ENCODE assay signal across 9 mouse cellular contexts in the genomic region with DNA sequence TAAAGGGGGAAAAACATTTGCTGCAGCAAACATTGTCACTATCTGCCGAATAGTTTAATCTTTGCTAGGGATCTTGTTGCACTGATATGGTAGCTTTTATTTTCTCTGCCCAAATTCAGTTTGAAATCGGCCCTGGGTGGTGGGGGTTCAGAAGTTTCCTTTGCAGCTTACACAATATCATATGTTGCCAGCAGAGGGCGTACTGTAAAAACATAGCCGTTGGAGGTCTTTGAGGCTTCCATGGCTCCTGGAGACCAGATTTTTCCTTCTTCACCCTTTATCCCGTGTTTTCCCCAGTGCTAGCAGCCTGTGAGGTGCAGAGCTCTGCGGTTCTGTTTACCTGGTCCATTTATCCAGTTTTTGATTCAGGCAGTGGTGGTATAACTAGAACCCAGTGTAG. TPM values are rescaled to one million over a fixed set of nuclear protein-coding genes. Genes with fewer than 3 reads are reported as not detected.
DNase-seq lines count a peak whose midpoint lies in the region; ATAC-seq and TF ChIP-seq lines count a peak whose summit lies in the region.
"Had no signal": no experiment of that assay in that cellular context is flagged by ENCODE, and none has a peak within 500 bp of the region (broad histone marks: within the 10 kb centered on the region; RNA-seq: fewer than 3 reads in every experiment).

No protein-coding gene starts in this region.

- no peak overlapping the region for H3K4me3 ChIP-seq in left cerebral cortex, adult 2 months
- H3K4me3 ChIP-seq in ES-E14 (ENCODE audit: insufficient read depth in 1 of 2, low read depth in 1 of 2, low read length in 2 of 2, poor library complexity in 1 of 2, severe bottlenecking in 1 of 2): no peak overlapping the region
- no peak overlapping the region for H3K4me3 ChIP-seq in hindbrain, embryonic 12.5 days
- no peak overlapping the region for H3K4me3 ChIP-seq in limb, embryonic 14.5 days (replicated peaks; ENCODE audit: low read length)
- H3K4me3 ChIP-seq: embryonic facial prominence, embryonic 15.5 days had no signal

- no peaks in the 10 kb centered on the region for H3K4me1 ChIP-seq in ES-E14 (ENCODE audit: control insufficient read depth in 2 of 2, insufficient read depth in 2 of 2, low read length in 2 of 2, poor library complexity in 1 of 2)
- H3K4me1 ChIP-seq in hindbrain, embryonic 12.5 days: no peaks in the 10 kb centered on the region
- H3K4me1 ChIP-seq in limb, embryonic 14.5 days (ENCODE audit: control insufficient read depth, insufficient read depth, low read length): no peaks in the 10 kb centered on the region
- H3K4me1 ChIP-seq: embryonic facial prominence, embryonic 15.5 days had no signal

- WGBS in hindbrain, embryonic 12.5 days: 19% methylated on average over 6 of the region's 6 CpGs
- WGBS in limb, embryonic 14.5 days: 18% methylated on average over 6 of the region's 6 CpGs

- no peak for TF ChIP-seq POLR2A in limb, embryonic 14.5 days (IDR thresholded peaks at IDR 0.05; ENCODE audit: borderline replicate concordance, extremely low read depth, insufficient read depth, insufficient read length)

- TF ChIP-seq CTCF in left cerebral cortex, adult 2 months (IDR thresholded peaks at IDR 0.05): peak; percentile 70

- ATAC-seq in hindbrain, embryonic 12.5 days (ENCODE audit: low FRiP score): 0 out of 2 replicates have a peak, but pooled peaks have one; percentile 29
- no peak for ATAC-seq in limb, embryonic 14.5 days (ENCODE audit: low FRiP score, low read depth)

- no peak overlapping the region for H3K4me2 ChIP-seq in hindbrain, embryonic 12.5 days (replicated peaks)
- H3K4me2 ChIP-seq in limb, embryonic 14.5 days (replicated peaks; ENCODE audit: low read depth, low read length, severe bottlenecking): no peak overlapping the region
- H3K4me2 ChIP-seq: embryonic facial prominence, embryonic 15.5 days had no signal

- no peak overlapping the region for H3K27ac ChIP-seq in left cerebral cortex, adult 2 months
- H3K27ac ChIP-seq in ES-E14 (ENCODE audit: insufficient read depth, low read depth, low read length, poor library complexity, severe bottlenecking): no peak overlapping the region
- no peak overlapping the region for H3K27ac ChIP-seq in hindbrain, embryonic 12.5 days
- no peak overlapping the region for H3K27ac ChIP-seq in limb, embryonic 14.5 days (replicated peaks; ENCODE audit: low read depth, low read length)
- H3K27ac ChIP-seq: embryonic facial prominence, embryonic 15.5 days had no signal

- no peaks in the 10 kb centered on the region for H3K36me3 ChIP-seq in ES-E14 (ENCODE audit: control insufficient read depth, insufficient read depth, low read length, poor library complexity, severe bottlenecking)
- no peaks in the 10 kb centered on the region for H3K36me3 ChIP-seq in hindbrain, embryonic 12.5 days
- no peaks in the 10 kb centered on the region for H3K36me3 ChIP-seq in limb, embryonic 14.5 days (ENCODE audit: control insufficient read depth, insufficient read depth, low read length)
- H3K36me3 ChIP-seq: embryonic facial prominence, embryonic 15.5 days had no signal

- DNase-seq in left cerebral cortex, adult 2 months (ENCODE audit: extremely low spot score in 1 of 2, low spot score in 2 of 2): peak; percentile 22 to 50
- no peak for DNase-seq in left cerebral cortex, adult 8-10 months (ENCODE audit: low spot score in 2 of 2)
- DNase-seq in ES-E14 (ENCODE audit: low read depth, low spot score): peak; percentile 42
- DNase-seq in cerebellum, postnatal 14 days: peak; percentile 73 to 81
- DNase-seq in limb, embryonic 14.5 days (ENCODE audit: low spot score): peak; percentile 71
- peak; percentile 16 for DNase-seq in retina, adult 2 months (ENCODE audit: low read depth, low spot score)
- no peak for DNase-seq in urinary bladder, adult 18-20 months (ENCODE audit: low spot score in 2 of 2)

- no peak overlapping the region for H3K9ac ChIP-seq in ES-E14 (ENCODE audit: insufficient read depth, low read depth, low read length, poor library complexity, severe bottlenecking)
- H3K9ac ChIP-seq in hindbrain, embryonic 12.5 days: no peak overlapping the region
- no peak overlapping the region for H3K9ac ChIP-seq in limb, embryonic 14.5 days (ENCODE audit: low read depth, low read length, severe bottlenecking)
- H3K9ac ChIP-seq: embryonic facial prominence, embryonic 15.5 days had no signal

- intact Hi-C loops in left cerebral cortex, adult 2 months (cut with DNase I): loop anchor here (1.0 to 10.0 kb wide), 2 partner anchors 51 to 303 kb away; partner anchors contain the start of gene Cxcl2

- no peaks in the 10 kb centered on the region for H3K9me3 ChIP-seq in ES-E14 (ENCODE audit: control insufficient read depth, insufficient read depth, low read depth, low read length)
- no peaks in the 10 kb centered on the region for H3K9me3 ChIP-seq in hindbrain, embryonic 12.5 days (replicated peaks)
- H3K9me3 ChIP-seq in limb, embryonic 14.5 days (ENCODE audit: control insufficient read depth, low read length): no peaks in the 10 kb centered on the region
- H3K9me3 ChIP-seq: embryonic facial prominence, embryonic 15.5 days had no signal

- H3K27me3 ChIP-seq in hindbrain, embryonic 12.5 days: no peaks in the 10 kb centered on the region
- H3K27me3 ChIP-seq in limb, embryonic 14.5 days (ENCODE audit: control insufficient read depth, insufficient read depth, low read length): no peaks in the 10 kb centered on the region; the same call in 1 of the 2 replicates
- H3K27me3 ChIP-seq: embryonic facial prominence, embryonic 15.5 days had no signal

- in situ Hi-C loops in ES-E14 (cut with MboI; ENCODE audit: low sequenced_read_pairs in 2 of 2, unreplicated experiment in 2 of 2): no loop called here

TF ChIP-seq in ES-E14, 5 proteins besides CTCF, POLR2A, EP300 and RAD21:
- no peak for TF ChIP-seq CHD2 (IDR thresholded peaks at IDR 0.05; ENCODE audit: low read depth, low read length)

RNA-seq across cellular contexts. Expression of gene Rassf6, which starts 39.0 kb away (rescaled TPM):
- total RNA-seq in left cerebral cortex, adult 2 months (2021): 1 to 10 TPM; 1.6 to 2.3 TPM
- total RNA-seq in left cerebral cortex, adult 8-10 months (2022): 1 to 10 TPM in 3 of 4 experiments, under 1 TPM in 1; 0.93 to 3.0 (median 1.7) TPM
- total RNA-seq in ES-E14 (2012; rRNA removed): 1.3 and 1.7 TPM in 2 replicates
- polyA plus RNA-seq in hindbrain, embryonic 12.5 days (2016; fragmentation: Nextera tagmentation; extraction: Ambion mirVana): 0.62 and 0.73 TPM in 2 replicates
- polyA plus RNA-seq in limb, embryonic 14.5 days (2012; rRNA removed): 1.1 and 1.2 TPM in 2 replicates
- 3.3 and 4.9 TPM in 2 replicates for polyA plus RNA-seq in limb, embryonic 14.5 days (2014; fragmentation: Nextera tagmentation; extraction: Ambion mirVana)

RNA-seq across cellular contexts. Expression of gene 5830473C10Rik, which starts 40.6 kb away (rescaled TPM):
- under 1 TPM; 0.14 to 0.18 TPM for total RNA-seq in left cerebral cortex, adult 2 months (2021)
- total RNA-seq in left cerebral cortex, adult 8-10 months (2022): under 1 TPM; 0.14 to 0.49 (median 0.26) TPM
- not detected in 2 replicates for total RNA-seq in ES-E14 (2012; rRNA removed)
- not detected in 2 replicates for polyA plus RNA-seq in hindbrain, embryonic 12.5 days (2016; fragmentation: Nextera tagmentation; extraction: Ambion mirVana)
- 0.03 TPM in 1 of 2 replicates, not detected in the other for polyA plus RNA-seq in limb, embryonic 14.5 days (2012; rRNA removed)
- polyA plus RNA-seq in limb, embryonic 14.5 days (2014; fragmentation: Nextera tagmentation; extraction: Ambion mirVana): not detected in 2 replicates
- polyA plus RNA-seq: embryonic facial prominence, embryonic 15.5 days had no signal

Comparison
In these comparisons a context has a peak if more than half of its experiments do, and no peak if none do; other contexts are left out.
1. DNase-seq: peak in left cerebral cortex, adult 2 months (2 of 2), ES-E14 (single experiment), cerebellum, postnatal 14 days (2 of 2), limb, embryonic 14.5 days (single experiment) and retina, adult 2 months (single experiment); none in left cerebral cortex, adult 8-10 months (0 of 2) and urinary bladder, adult 18-20 months (0 of 2).